Mouse (Mus musculus): ENCODE results near the gene Ano6.

- TF ChIP-seq POLR2A (IDR thresholded peaks at IDR 0.05; ENCODE audit: control insufficient read depth, extremely low read depth, insufficient read depth, low read length, poor library complexity) (no peak), CTCF (IDR thresholded peaks at IDR 0.05; ENCODE audit: borderline replicate concordance, control insufficient read depth, extremely low read depth, insufficient read depth, low read length, poor library complexity) (no peak)
These were observed 182.0 kb downstream of the Ano6 start for GRCm38 (mm10) chr15:95972621-95973020.

Measured in thymus, adult 2 months (tissue).